Mouse (Mus musculus): ENCODE results near the gene M6pr. TPM values are rescaled to one million over a fixed set of nuclear protein-coding genes. Genes with fewer than 3 reads are reported as not detected.
A peak's percentile ranks its signal among the peaks of the same experiment; 100 is the strongest.

The M6pr gene
- total and polyA plus RNA-seq, 2 experiments from 2014 or later, result 44.0 to 47.2 TPM

- 88% methylated on average over 4 of the region's 4 CpGs for WGBS
- no peak for TF ChIP-seq CTCF (IDR thresholded peaks at IDR 0.05)
- Histone ChIP-seq H3K27ac (ENCODE audit: low read depth, low read length) (no peak overlapping the region), H3K4me3 (ENCODE audit: low read depth, low read length) (no peak overlapping the region), H3K9ac (replicated peaks; ENCODE audit: low read length, poor library complexity, severe bottlenecking) (no peak overlapping the region), H3K9me3 (ENCODE audit: low read length) (no peaks in the 10 kb centered on the region), H3K27me3 (ENCODE audit: insufficient read depth, low read length) (no peaks in the 10 kb centered on the region), H3K4me1 (ENCODE audit: insufficient read depth, low read length) (peaks cover 11% of the 10 kb centered on the region; the same call in 1 of the 2 replicates), H3K36me3 (ENCODE audit: insufficient read depth, low read length) (no peaks in the 10 kb centered on the region), H3K4me2 (ENCODE audit: low read depth, low read length, poor library complexity, severe bottlenecking) (no peak overlapping the region)
- no peak for ATAC-seq (ENCODE audit: low FRiP score)
- no peak for DNase-seq (ENCODE audit: low spot score)
Measured at GRCm38 (mm10) chr6:122306707-122307106, 1.8 kb upstream of the M6pr start.

GRCm38 (mm10) chr6:122308136-122308504, 400 bp upstream of the M6pr start:
- WGBS, result 64% methylated on average over 6 of the region's 6 CpGs

GRCm38 (mm10) chr6:122309446-122309960, 983 bp downstream of the M6pr start:
- no peak overlapping the region for H3K27ac ChIP-seq (ENCODE audit: low read depth, low read length)
- H3K36me3 ChIP-seq (ENCODE audit: insufficient read depth, low read length), result peaks cover 14% of the 10 kb centered on the region
- peak overlapping the region; percentile 74 for H3K4me3 ChIP-seq (ENCODE audit: low read depth, low read length)
- WGBS, result 11% methylated on average over 11 of the region's 11 CpGs
- no peak for DNase-seq (ENCODE audit: low spot score)
- TF ChIP-seq CTCF (IDR thresholded peaks at IDR 0.05), result no peak
- H3K4me2 ChIP-seq (ENCODE audit: low read depth, low read length, poor library complexity, severe bottlenecking), result peak overlapping the region; percentile 77
- H3K4me1 ChIP-seq (ENCODE audit: insufficient read depth, low read length), result peaks cover 11% of the 10 kb centered on the region; the same call in 1 of the 2 replicates
- no peaks in the 10 kb centered on the region for H3K9me3 ChIP-seq (ENCODE audit: low read length)
- ATAC-seq (ENCODE audit: low FRiP score), result no peak
- H3K9ac ChIP-seq (replicated peaks; ENCODE audit: low read length, poor library complexity, severe bottlenecking), result peak overlapping the region; percentile 68
- H3K27me3 ChIP-seq (ENCODE audit: insufficient read depth, low read length), result no peaks in the 10 kb centered on the region

More at GRCm38 (mm10) chr6:122308136-122308504, 400 bp upstream of the M6pr start:
- peak overlapping the region; percentile 77 for H3K4me2 ChIP-seq (ENCODE audit: low read depth, low read length, poor library complexity, severe bottlenecking)
- H3K4me1 ChIP-seq (ENCODE audit: insufficient read depth, low read length), result peaks cover 11% of the 10 kb centered on the region; the same call in 1 of the 2 replicates
- no peaks in the 10 kb centered on the region for H3K9me3 ChIP-seq (ENCODE audit: low read length)
- H3K27ac ChIP-seq (ENCODE audit: low read depth, low read length), result no peak overlapping the region
- peaks cover under 1% of the 10 kb centered on the region; the same call in 1 of the 2 replicates for H3K36me3 ChIP-seq (ENCODE audit: insufficient read depth, low read length)
- H3K9ac ChIP-seq (replicated peaks; ENCODE audit: low read length, poor library complexity, severe bottlenecking), result no peak overlapping the region
- DNase-seq (ENCODE audit: low spot score), result no peak
- H3K4me3 ChIP-seq (ENCODE audit: low read depth, low read length), result peak overlapping the region; percentile 74; the same call in 1 of the 2 replicates
- no peaks in the 10 kb centered on the region for H3K27me3 ChIP-seq (ENCODE audit: insufficient read depth, low read length)
- ATAC-seq (ENCODE audit: low FRiP score), result no peak
- TF ChIP-seq CTCF (IDR thresholded peaks at IDR 0.05), result no peak

GRCm38 (mm10) chr6:122310187-122310820, 1.8 kb downstream of the M6pr start:
- no peaks in the 10 kb centered on the region for H3K27me3 ChIP-seq (ENCODE audit: insufficient read depth, low read length)
- peak overlapping the region; percentile 77 for H3K4me2 ChIP-seq (ENCODE audit: low read depth, low read length, poor library complexity, severe bottlenecking)
- H3K36me3 ChIP-seq (ENCODE audit: insufficient read depth, low read length), result peaks cover 21% of the 10 kb centered on the region
- H3K9me3 ChIP-seq (ENCODE audit: low read length), result no peaks in the 10 kb centered on the region
- no peak for ATAC-seq (ENCODE audit: low FRiP score)
- WGBS, result 79% methylated on average over 5 of the region's 5 CpGs
- no peak overlapping the region for H3K27ac ChIP-seq (ENCODE audit: low read depth, low read length)
- DNase-seq (ENCODE audit: low spot score), result no peak
- peaks cover 11% of the 10 kb centered on the region; the same call in 1 of the 2 replicates for H3K4me1 ChIP-seq (ENCODE audit: insufficient read depth, low read length)
- no peak for TF ChIP-seq CTCF (IDR thresholded peaks at IDR 0.05)
- H3K9ac ChIP-seq (replicated peaks; ENCODE audit: low read length, poor library complexity, severe bottlenecking), result 0 out of 2 replicates have a peak overlapping the region, but pooled peaks have one; percentile 33
- H3K4me3 ChIP-seq (ENCODE audit: low read depth, low read length), result no peak overlapping the region; the same call in 1 of the 2 replicates

GRCm38 (mm10) chr6:122318726-122319125, 10.2 kb downstream of the M6pr start:
- no peaks in the 10 kb centered on the region for H3K4me1 ChIP-seq (ENCODE audit: insufficient read depth, low read length)

GRCm38 (mm10) chr6:122325361-122325975, 16.9 kb downstream of the M6pr start:
- Histone ChIP-seq H3K9me3 (ENCODE audit: low read length) (no peaks in the 10 kb centered on the region), H3K36me3 (ENCODE audit: insufficient read depth, low read length) (peaks cover 45% of the 10 kb centered on the region), H3K27me3 (ENCODE audit: insufficient read depth, low read length) (no peaks in the 10 kb centered on the region), H3K27ac (ENCODE audit: low read depth, low read length) (no peak overlapping the region), H3K4me2 (ENCODE audit: low read depth, low read length, poor library complexity, severe bottlenecking) (no peak overlapping the region), H3K4me3 (ENCODE audit: low read depth, low read length) (no peak overlapping the region), H3K4me1 (ENCODE audit: insufficient read depth, low read length) (no peaks in the 10 kb centered on the region), H3K9ac (replicated peaks; ENCODE audit: low read length, poor library complexity, severe bottlenecking) (no peak overlapping the region)
- no peak for TF ChIP-seq CTCF (IDR thresholded peaks at IDR 0.05)
- WGBS, result 91% methylated on average over 6 of the region's 6 CpGs
- DNase-seq (ENCODE audit: low spot score) (no peak), ATAC-seq (ENCODE audit: low FRiP score) (no peak)

More at GRCm38 (mm10) chr6:122318726-122319125, 10.2 kb downstream of the M6pr start:
- DNase-seq (ENCODE audit: low spot score) (no peak), ATAC-seq (ENCODE audit: low FRiP score) (no peak)
- Histone ChIP-seq H3K27me3 (ENCODE audit: insufficient read depth, low read length) (no peaks in the 10 kb centered on the region), H3K36me3 (ENCODE audit: insufficient read depth, low read length) (peaks cover 82% of the 10 kb centered on the region), H3K4me2 (ENCODE audit: low read depth, low read length, poor library complexity, severe bottlenecking) (no peak overlapping the region), H3K4me3 (ENCODE audit: low read depth, low read length) (no peak overlapping the region), H3K27ac (ENCODE audit: low read depth, low read length) (no peak overlapping the region), H3K9ac (replicated peaks; ENCODE audit: low read length, poor library complexity, severe bottlenecking) (no peak overlapping the region), H3K9me3 (ENCODE audit: low read length) (no peaks in the 10 kb centered on the region)
- no peak for TF ChIP-seq CTCF (IDR thresholded peaks at IDR 0.05)
- WGBS, result 97% methylated on average over 1 of the region's 1 CpGs

Data from midbrain, postnatal 0 days (tissue).